Mouse (Mus musculus) olfactory bulb, adult 2 months (tissue): Measurements from ENCODE around the gene Afmid. TPM values are rescaled to one million over a fixed set of nuclear protein-coding genes. Genes with fewer than 3 reads are reported as not detected.
A peak's percentile ranks its signal among the peaks of the same experiment; 100 is the strongest.

Experiments used
- H3K27ac ChIP-seq: fragments of 200-500 bp; 2 replicates; pipeline ENCODE4 v1.5.1; 2012; ENCODE audit warnings: low read depth, low read length; ENCODE audit not compliant: insufficient read depth
- H3K4me1 ChIP-seq: fragments of 200-500 bp; 2 replicates; pipeline ENCODE4 v1.6.1; 2012; ENCODE audit warnings: low read length; ENCODE audit not compliant: control insufficient read depth, insufficient read depth
- H3K4me3 ChIP-seq: fragments of 200-500 bp; 2 replicates; pipeline ENCODE4 v1.5.1; 2012; ENCODE audit warnings: mild to moderate bottlenecking, low read depth, low read length, moderate library complexity; ENCODE audit not compliant: insufficient read depth
- CTCF ChIP-seq: fragments of 200-500 bp; IDR thresholded peaks from 2 replicates; pipeline ENCODE4 v1.5.1; 2012; ENCODE audit warnings: low read depth, mild to moderate bottlenecking, low read length, moderate library complexity; ENCODE audit not compliant: insufficient read depth
- POLR2A ChIP-seq: fragments of 200-500 bp; IDR thresholded peaks from 2 replicates; pipeline ENCODE4 v1.6.1; 2012; ENCODE audit warnings: mild to moderate bottlenecking, low read depth, low read length, moderate library complexity; ENCODE audit not compliant: insufficient read depth
- WGBS: fragments of 180-500 bp; shearing (Covaris S2); methylation state at CpG from one replicate; pipeline ENCODE4 v1.1.7; 2018; 5-methylcytosine and 5-hydroxymethylcytosine counted together
- polyA plus RNA-seq: library from polyadenylated mRNA; stranded (reverse); fragments of >200 nt; gene quantifications from 2 replicates; pipeline ENCODE4 v1.2.4, GENCODE M21; 2012; ENCODE audit warnings: low replicate concordance; ENCODE audit not compliant: missing spikeins, insufficient read depth, insufficient read length

Afmid gene
- polyA plus RNA-seq, 1 experiment: not detected

GRCm38 (mm10) chr11:117865988-117866387, 40.3 kb downstream of the Afmid start:
- Histone ChIP-seq H3K27ac (no peak overlapping the region), H3K4me3 (no peak overlapping the region), H3K4me1 (peaks cover 5% of the 10 kb centered on the region; the same call in 1 of the 2 replicates)
- TF ChIP-seq POLR2A: no peak
- no peak for TF ChIP-seq CTCF
- 30% methylated on average over 6 of the region's 6 CpGs for WGBS

GRCm38 (mm10) chr11:117870688-117871365, 45.1 kb downstream of the Afmid start:
- no peak overlapping the region for H3K4me3 ChIP-seq
- 34% methylated on average over 12 of the region's 12 CpGs for WGBS
- peaks cover 13% of the 10 kb centered on the region for H3K4me1 ChIP-seq
- TF ChIP-seq POLR2A (no peak), CTCF (peak; percentile 84)
- no peak overlapping the region for H3K27ac ChIP-seq

GRCm38 (mm10) chr11:117871376-117871775, 45.7 kb downstream of the Afmid start:
- H3K4me1 ChIP-seq: peaks cover 13% of the 10 kb centered on the region
- H3K27ac ChIP-seq: no peak overlapping the region
- TF ChIP-seq POLR2A: no peak
- TF ChIP-seq CTCF: no peak
- no peak overlapping the region for H3K4me3 ChIP-seq
- WGBS: 77% methylated on average over 5 of the region's 5 CpGs

- no peak overlapping the region for H3K4me3 ChIP-seq
- 73% methylated on average over 12 of the region's 12 CpGs for WGBS
- TF ChIP-seq POLR2A (no peak), CTCF (no peak)
- no peak overlapping the region for H3K27ac ChIP-seq
- peaks cover 13% of the 10 kb centered on the region for H3K4me1 ChIP-seq
These were observed 46.3 kb downstream of the Afmid start for GRCm38 (mm10) chr11:117871911-117872584.

GRCm38 (mm10) chr11:117872861-117873608, 47.3 kb downstream of the Afmid start, which contains the start of gene Tha1:
Gene Tha1, minus strand, starts transcription at chr11:117873481.
- Histone ChIP-seq H3K4me3 (peak within 1 kb of the TSS; percentile 70), H3K27ac (no peak within 1 kb of the TSS; the same call in 1 of the 2 replicates), H3K4me1 (peaks cover 15% of the 10 kb centered on the region)
- 0 out of 2 replicates have a peak, but pooled peaks have one; percentile 45 for TF ChIP-seq POLR2A
- no peak for TF ChIP-seq CTCF
- WGBS: 1% methylated on average over 51 of the region's 51 CpGs

- WGBS: 57% methylated on average over 4 of the region's 4 CpGs
- peaks cover 21% of the 10 kb centered on the region for H3K4me1 ChIP-seq
- no peak overlapping the region for H3K4me3 ChIP-seq
- no peak overlapping the region for H3K27ac ChIP-seq
- TF ChIP-seq CTCF (no peak), POLR2A (no peak)
These were observed 48.7 kb downstream of the Afmid start for GRCm38 (mm10) chr11:117874419-117874818.

- Histone ChIP-seq H3K4me3 (no peak overlapping the region), H3K4me1 (peaks cover 19% of the 10 kb centered on the region), H3K27ac (no peak overlapping the region)
- WGBS: 69% methylated on average over 6 of the region's 6 CpGs
- TF ChIP-seq POLR2A (no peak), CTCF (no peak)
These were observed 50.0 kb downstream of the Afmid start for GRCm38 (mm10) chr11:117875681-117876080.

GRCm38 (mm10) chr11:117877917-117878745, 52.4 kb downstream of the Afmid start:
- no peak overlapping the region for H3K27ac ChIP-seq
- peaks cover 12% of the 10 kb centered on the region for H3K4me1 ChIP-seq
- H3K4me3 ChIP-seq: no peak overlapping the region
- 18% methylated on average over 13 of the region's 13 CpGs for WGBS
- TF ChIP-seq CTCF (no peak), POLR2A (no peak)
